8 mouse cellular contexts compared by ENCODE assay signal in the genomic region with DNA sequence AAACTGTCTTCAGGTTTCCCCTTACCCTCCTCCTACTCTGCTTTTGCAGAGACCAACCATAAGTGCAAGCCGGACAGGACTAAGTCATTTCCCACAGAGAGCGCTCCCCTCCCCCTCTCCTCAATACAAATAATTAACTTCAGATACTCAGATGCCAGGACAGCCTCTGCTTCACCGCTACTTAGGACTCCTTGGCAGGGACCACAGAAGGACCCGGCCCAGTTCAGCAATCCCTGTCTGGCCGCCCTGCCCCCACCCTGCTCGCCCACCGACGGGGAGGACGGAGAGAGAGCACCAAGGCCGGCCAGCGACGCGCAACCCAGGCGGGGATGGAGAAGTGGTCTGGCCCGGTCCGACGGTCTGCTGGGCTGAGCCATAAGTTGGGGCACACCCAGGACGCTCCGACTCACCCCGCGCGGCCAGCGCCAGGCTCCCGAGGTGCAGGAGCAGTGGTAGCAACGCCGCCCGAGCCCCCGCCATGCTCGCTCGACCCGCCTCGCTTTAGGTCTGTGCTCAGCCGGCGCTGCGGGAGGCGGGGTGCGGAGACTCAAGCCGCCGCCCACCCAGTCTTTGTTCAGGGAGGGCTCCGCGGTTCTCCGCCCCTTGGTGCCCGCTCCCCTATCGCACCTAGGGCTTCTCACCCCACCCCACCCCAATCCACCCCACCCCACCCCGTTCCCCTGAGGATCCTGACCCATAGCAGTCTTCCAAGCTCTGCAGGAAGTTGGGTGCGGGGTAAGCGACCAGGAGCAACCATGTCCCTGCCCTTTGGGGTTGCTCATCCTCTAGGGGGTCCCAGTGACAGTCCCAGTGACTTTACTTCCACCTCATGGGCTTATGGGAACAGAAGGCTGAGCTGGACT. TPM values are rescaled to one million over a fixed set of nuclear protein-coding genes. Genes with fewer than 3 reads are reported as not detected.
DNase-seq lines count a peak whose midpoint lies in the region; ATAC-seq and TF ChIP-seq lines count a peak whose summit lies in the region.

A gene (minus strand): TSS at position 506 of the 863 bp plus-strand sequence.

- no peak for TF ChIP-seq CTCF in lung, embryonic 14.5 days (IDR thresholded peaks at IDR 0.05; ENCODE audit: low read depth)
- TF ChIP-seq CTCF in small intestine, adult 2 months (IDR thresholded peaks at IDR 0.05; ENCODE audit: extremely low read depth, insufficient read length, insufficient replicate concordance, low read depth, low read length) = no peak

- TF ChIP-seq POLR2A in small intestine, adult 2 months (IDR thresholded peaks at IDR 0.05; ENCODE audit: low read depth, low read length) = no peak

- peak within 1 kb of the TSS; percentile 62 for H3K4me3 ChIP-seq in lung, embryonic 14.5 days (ENCODE audit: low read depth, low read length)
- H3K4me3 ChIP-seq in embryonic facial prominence, embryonic 10.5 days = peak within 1 kb of the TSS; percentile 68
- peak within 1 kb of the TSS; percentile 44 for H3K4me3 ChIP-seq in hindbrain, embryonic 14.5 days (replicated peaks; ENCODE audit: low read length)
- H3K4me3 ChIP-seq in liver, embryonic 11.5 days (ENCODE audit: low read depth, low read length) = peak within 1 kb of the TSS; percentile 58
- peak within 1 kb of the TSS; percentile 62 for H3K4me3 ChIP-seq in small intestine, adult 2 months (ENCODE audit: low read depth, low read length)

- DNase-seq in lung, embryonic 14.5 days = peak; percentile 72
- DNase-seq in lung, adult 18-20 months = no peak
- DNase-seq in embryonic facial prominence, embryonic 10.5 days (ENCODE audit: low spot score) = peak; percentile 73
- no peak for DNase-seq in hindbrain, embryonic 14.5 days (ENCODE audit: low spot score)
- peak; percentile 58 for DNase-seq in liver, embryonic 11.5 days (ENCODE audit: low spot score)
- DNase-seq in layer of hippocampus, postnatal 36 days = no peak
- DNase-seq in thymus, adult 18-20 months = no peak

- ATAC-seq in lung, embryonic 14.5 days (ENCODE audit: insufficient read depth) = peak; percentile 81
- ATAC-seq in hindbrain, embryonic 14.5 days (ENCODE audit: low FRiP score) = peak; percentile 64; the same call in 1 of the 2 replicates
- peak; percentile 52; the same call in 1 of the 2 replicates for ATAC-seq in liver, embryonic 11.5 days (replicated peaks; ENCODE audit: low FRiP score)

- peak within 1 kb of the TSS; percentile 59 for H3K9ac ChIP-seq in lung, embryonic 14.5 days
- H3K9ac ChIP-seq in hindbrain, embryonic 14.5 days = peak within 1 kb of the TSS; percentile 41
- peak within 1 kb of the TSS; percentile 52 for H3K9ac ChIP-seq in liver, embryonic 11.5 days (ENCODE audit: low read depth, low read length)

- under 1% methylated on average over 41 of the region's 47 CpGs for WGBS in lung, embryonic 14.5 days
- 2% methylated on average over 47 of the region's 47 CpGs for WGBS in embryonic facial prominence, embryonic 10.5 days
- WGBS in hindbrain, embryonic 14.5 days = under 1% methylated on average over 45 of the region's 47 CpGs
- WGBS in liver, embryonic 11.5 days = under 1% methylated on average over 43 of the region's 47 CpGs
- WGBS in small intestine, adult 2 months = 2% methylated on average over 47 of the region's 47 CpGs

- peak within 1 kb of the TSS; percentile 66 for H3K4me2 ChIP-seq in lung, embryonic 14.5 days
- H3K4me2 ChIP-seq in hindbrain, embryonic 14.5 days (replicated peaks) = peak within 1 kb of the TSS; percentile 55
- H3K4me2 ChIP-seq in liver, embryonic 11.5 days = peak within 1 kb of the TSS; percentile 82

- no peaks in the 10 kb centered on the region; the same call in 1 of the 2 replicates for H3K4me1 ChIP-seq in lung, embryonic 14.5 days (ENCODE audit: insufficient read depth)
- H3K4me1 ChIP-seq in embryonic facial prominence, embryonic 10.5 days = peaks cover 69% of the 10 kb centered on the region
- H3K4me1 ChIP-seq in hindbrain, embryonic 14.5 days (replicated peaks; ENCODE audit: control insufficient read depth, insufficient read depth, low read length) = 0 out of 2 replicates have a peak, but pooled peaks cover under 1% of the 10 kb centered on the region
- H3K4me1 ChIP-seq in liver, embryonic 11.5 days (replicated peaks; ENCODE audit: control insufficient read depth, insufficient read depth, low read length) = peaks cover 13% of the 10 kb centered on the region
- peaks cover 6% of the 10 kb centered on the region for H3K4me1 ChIP-seq in small intestine, adult 2 months (ENCODE audit: control insufficient read depth, insufficient read depth, insufficient read length, low read length)

- no peak within 1 kb of the TSS for H3K27ac ChIP-seq in lung, embryonic 14.5 days (ENCODE audit: low read depth)
- H3K27ac ChIP-seq in embryonic facial prominence, embryonic 10.5 days (replicated peaks) = peak within 1 kb of the TSS; percentile 90
- no peak within 1 kb of the TSS for H3K27ac ChIP-seq in hindbrain, embryonic 14.5 days
- no peak within 1 kb of the TSS; the same call in 1 of the 2 replicates for H3K27ac ChIP-seq in liver, embryonic 11.5 days (ENCODE audit: low read depth, low read length)
- H3K27ac ChIP-seq in small intestine, adult 2 months (ENCODE audit: insufficient read depth, low read depth, low read length) = no peak within 1 kb of the TSS

- peaks cover 3% of the 10 kb centered on the region; the same call in 1 of the 2 replicates for H3K36me3 ChIP-seq in lung, embryonic 14.5 days (ENCODE audit: insufficient read depth)
- H3K36me3 ChIP-seq in embryonic facial prominence, embryonic 10.5 days (replicated peaks) = peaks cover 8% of the 10 kb centered on the region; the same call in 1 of the 2 replicates
- no peaks in the 10 kb centered on the region for H3K36me3 ChIP-seq in hindbrain, embryonic 14.5 days (replicated peaks; ENCODE audit: control insufficient read depth, insufficient read depth)
- H3K36me3 ChIP-seq in liver, embryonic 11.5 days (ENCODE audit: control insufficient read depth, insufficient read depth, low read length) = no peaks in the 10 kb centered on the region
- no peaks in the 10 kb centered on the region for H3K36me3 ChIP-seq in small intestine, adult 2 months (ENCODE audit: control insufficient read depth, insufficient read depth, low read length)

- H3K9me3 ChIP-seq in lung, embryonic 14.5 days (ENCODE audit: low read depth, low read length) = no peaks in the 10 kb centered on the region
- H3K9me3 ChIP-seq in embryonic facial prominence, embryonic 10.5 days = no peaks in the 10 kb centered on the region
- no peaks in the 10 kb centered on the region for H3K9me3 ChIP-seq in hindbrain, embryonic 14.5 days (ENCODE audit: control insufficient read depth, low read length)
- H3K9me3 ChIP-seq in liver, embryonic 11.5 days (ENCODE audit: control insufficient read depth, low read length) = no peaks in the 10 kb centered on the region

- H3K27me3 ChIP-seq in lung, embryonic 14.5 days (ENCODE audit: insufficient read depth, low read length) = no peaks in the 10 kb centered on the region
- H3K27me3 ChIP-seq in embryonic facial prominence, embryonic 10.5 days (replicated peaks; ENCODE audit: low read depth, poor library complexity, severe bottlenecking) = peaks cover 78% of the 10 kb centered on the region
- H3K27me3 ChIP-seq in hindbrain, embryonic 14.5 days (ENCODE audit: control insufficient read depth, insufficient read depth, low read length) = peaks cover 34% of the 10 kb centered on the region
- H3K27me3 ChIP-seq in liver, embryonic 11.5 days (replicated peaks; ENCODE audit: control insufficient read depth, insufficient read depth, low read length) = peaks cover 31% of the 10 kb centered on the region
- peaks cover 15% of the 10 kb centered on the region for H3K27me3 ChIP-seq in small intestine, adult 2 months (ENCODE audit: control insufficient read depth, insufficient read depth, low read length)

RNA-seq across cellular contexts. Expression of the gene that starts here (rescaled TPM):
- 17.3 and 22.0 TPM in 2 replicates for polyA plus RNA-seq in lung, embryonic 14.5 days (2014; fragmentation: Nextera tagmentation; extraction: Ambion mirVana)
- polyA plus RNA-seq in embryonic facial prominence, embryonic 10.5 days (2016; fragmentation: Nextera tagmentation; extraction: Ambion mirVana) = 18.5 and 21.2 TPM in 2 replicates
- polyA plus RNA-seq in hindbrain, embryonic 14.5 days (2014; fragmentation: Nextera tagmentation; extraction: Ambion mirVana) = 16.3 and 19.9 TPM in 2 replicates
- polyA plus RNA-seq in liver, embryonic 11.5 days (2014; fragmentation: Nextera tagmentation; extraction: Ambion mirVana) = 9.2 and 9.5 TPM in 2 replicates
- polyA plus RNA-seq in small intestine, adult 2 months (2012; rRNA removed) = 3.0 and 3.4 TPM in 2 replicates
- 1 to 10 TPM; 1.7 to 1.9 TPM for total RNA-seq in layer of hippocampus, postnatal 36 days (2021)

Comparison
In these comparisons a context has a peak if more than half of its experiments do, and no peak if none do; other contexts are left out.
1. DNase-seq: peak in lung, embryonic 14.5 days (single experiment), embryonic facial prominence, embryonic 10.5 days (single experiment) and liver, embryonic 11.5 days (single experiment); none in lung, adult 18-20 months (0 of 2), hindbrain, embryonic 14.5 days (single experiment), layer of hippocampus, postnatal 36 days (0 of 2) and thymus, adult 18-20 months (0 of 2).
2. Peak in every context shown above with its lines, with median percentiles within 50 percentile points of each other: ATAC-seq, H3K4me2 ChIP-seq, H3K4me3 ChIP-seq and H3K9ac ChIP-seq.